Mouse (Mus musculus) G1E (cell line): ENCODE results near the gene Mrpl43.

Experiments
- CTCF ChIP-seq: IDR thresholded peaks from 2 replicates; pipeline ENCODE4 v1.5.1; 2012; ENCODE audit warnings: low read depth, low read length, inconsistent platforms, mixed read lengths
- GATA1 ChIP-seq: IDR thresholded peaks from 2 replicates; pipeline ENCODE4 v1.6.1; 2012; ENCODE audit warnings: borderline replicate concordance, low read length, inconsistent platforms, mixed read lengths
- POLR2AphosphoS5 ChIP-seq: IDR thresholded peaks from 2 replicates; pipeline ENCODE4 v1.6.1; 2012; ENCODE audit warnings: low read depth, low read length, inconsistent platforms; ENCODE audit not compliant: insufficient replicate concordance
- TAL1 ChIP-seq: conservative IDR thresholded peaks from 2 replicates; pipeline ENCODE4 v1.6.1; 2012; ENCODE audit warnings: low read depth, low read length, inconsistent platforms, mixed read lengths

GRCm38 (mm10) chr19:44984420-44984819, 21.8 kb downstream of the Mrpl43 start:
- TF ChIP-seq GATA1 = no peak
- TF ChIP-seq CTCF = no peak
- TF ChIP-seq POLR2AphosphoS5 = no peak
- TF ChIP-seq TAL1 = no peak
